Mouse (Mus musculus): Measurements from ENCODE around the gene Gm14698.
A peak's percentile ranks its signal among the peaks of the same experiment; 100 is the strongest.
"Not testable (repeated sequence)": the region's sequence is repeated elsewhere in the genome, so short reads cannot be mapped to it uniquely, and the experiment has no call there.

Gene Gm14698

GRCm38 (mm10) chrX:68821059-68821458 lies at the start of gene Gm14698:
Gm14698 (plus strand) TSS chrX:68821093.
- ATAC-seq (ENCODE audit: low TSS enrichment) = peak; percentile 92

- not testable (repeated sequence) for ATAC-seq (ENCODE audit: low TSS enrichment)
These were observed 444 bp upstream of the Gm14698 start for GRCm38 (mm10) chrX:68820449-68820848.

GRCm38 (mm10) chrX:68839548-68840444 lies 18.9 kb downstream of the Gm14698 start:
- ATAC-seq (ENCODE audit: low TSS enrichment) = peak; percentile 41; the same call in 1 of the 2 replicates

GRCm38 (mm10) chrX:68865145-68865544 lies 44.3 kb downstream of the Gm14698 start:
- ATAC-seq (ENCODE audit: low TSS enrichment) = no peak
